Mouse (Mus musculus): Measurements from ENCODE around the gene Capn8. TPM values are rescaled to one million over a fixed set of nuclear protein-coding genes. Genes with fewer than 3 reads are reported as not detected.

Gene Capn8
- polyA plus RNA-seq, 1 experiment from 2014 or later, result not detected

GRCm38 (mm10) chr1:182533583-182533982 lies 31.2 kb upstream of the Capn8 start:
- H3K4me2 ChIP-seq (ENCODE audit: low read length), result no peak overlapping the region
- peaks cover under 1% of the 10 kb centered on the region in 2 experiments; a peak in 2 of 4 replicates for H3K4me1 ChIP-seq (ENCODE audit: control insufficient read depth in 2 of 2, insufficient read depth in 2 of 2, low read length in 2 of 2)
- no peak for ATAC-seq (ENCODE audit: insufficient number of reproducible peaks, insufficient read depth, low FRiP score, low read depth)
- no peak overlapping the region for H3K9ac ChIP-seq (ENCODE audit: low read length)
- no peak overlapping the region for H3K4me3 ChIP-seq (ENCODE audit: control insufficient read depth in 1 of 2, insufficient read depth in 1 of 2, low read depth in 1 of 2, low read length in 2 of 2)
- H3K27ac ChIP-seq (replicated peaks in 1 of 2; ENCODE audit: control insufficient read depth in 1 of 2, insufficient read depth in 1 of 2, low read depth in 2 of 2, low read length in 2 of 2), result no peak overlapping the region
- H3K36me3 ChIP-seq (ENCODE audit: control insufficient read depth, insufficient read depth, low read length), result no peaks in the 10 kb centered on the region
- no peaks in the 10 kb centered on the region for H3K27me3 ChIP-seq (ENCODE audit: control insufficient read depth, insufficient read depth, low read length)
- no peaks in the 10 kb centered on the region for H3K9me3 ChIP-seq (ENCODE audit: control insufficient read depth, low read length)
- WGBS, result 51% methylated on average over 3 of the region's 3 CpGs

GRCm38 (mm10) chr1:182535080-182535481 lies 29.7 kb upstream of the Capn8 start:
- H3K36me3 ChIP-seq (ENCODE audit: control insufficient read depth, insufficient read depth, low read length), result no peaks in the 10 kb centered on the region
- no peak overlapping the region for H3K27ac ChIP-seq (replicated peaks in 1 of 2; ENCODE audit: control insufficient read depth in 1 of 2, insufficient read depth in 1 of 2, low read depth in 2 of 2, low read length in 2 of 2)
- no peak overlapping the region for H3K9ac ChIP-seq (ENCODE audit: low read length)
- 77% methylated on average over 3 of the region's 3 CpGs for WGBS
- no peak overlapping the region for H3K4me3 ChIP-seq (ENCODE audit: control insufficient read depth in 1 of 2, insufficient read depth in 1 of 2, low read depth in 1 of 2, low read length in 2 of 2)
- H3K4me1 ChIP-seq (ENCODE audit: control insufficient read depth in 2 of 2, insufficient read depth in 2 of 2, low read length in 2 of 2), result peaks cover 3 to 4% of the 10 kb centered on the region in 2 experiments; a peak in 1 of 4 replicates
- no peaks in the 10 kb centered on the region for H3K27me3 ChIP-seq (ENCODE audit: control insufficient read depth, insufficient read depth, low read length)
- no peak overlapping the region for H3K4me2 ChIP-seq (ENCODE audit: low read length)
- no peaks in the 10 kb centered on the region for H3K9me3 ChIP-seq (ENCODE audit: control insufficient read depth, low read length)
- no peak for ATAC-seq (ENCODE audit: insufficient number of reproducible peaks, insufficient read depth, low FRiP score, low read depth)

- H3K4me1 ChIP-seq (ENCODE audit: control insufficient read depth in 2 of 2, insufficient read depth in 2 of 2, low read length in 2 of 2), result peaks cover 3 to 4% of the 10 kb centered on the region in 2 experiments; a peak in 2 of 4 replicates
- peak overlapping the region; percentile 60 for H3K4me2 ChIP-seq (ENCODE audit: low read length)
- peak overlapping the region in 1 of 2 experiments; percentile 56; a peak in 1 of 4 replicates for H3K27ac ChIP-seq (replicated peaks in 1 of 2; ENCODE audit: control insufficient read depth in 1 of 2, insufficient read depth in 1 of 2, low read depth in 2 of 2, low read length in 2 of 2)
- peak overlapping the region; percentile 68 for H3K9ac ChIP-seq (ENCODE audit: low read length)
- no peaks in the 10 kb centered on the region for H3K36me3 ChIP-seq (ENCODE audit: control insufficient read depth, insufficient read depth, low read length)
- 15% methylated on average over 9 of the region's 9 CpGs for WGBS
- no peaks in the 10 kb centered on the region for H3K9me3 ChIP-seq (ENCODE audit: control insufficient read depth, low read length)
- no peak; the same call in 1 of the 2 replicates for ATAC-seq (ENCODE audit: insufficient number of reproducible peaks, insufficient read depth, low FRiP score, low read depth)
- H3K4me3 ChIP-seq (ENCODE audit: control insufficient read depth in 1 of 2, insufficient read depth in 1 of 2, low read depth in 1 of 2, low read length in 2 of 2), result peak overlapping the region; percentile 28 to 50
- H3K27me3 ChIP-seq (ENCODE audit: control insufficient read depth, insufficient read depth, low read length), result no peaks in the 10 kb centered on the region
These were observed 25.5 kb upstream of the Capn8 start for GRCm38 (mm10) chr1:182539023-182539940.

- Histone ChIP-seq H3K4me3 (ENCODE audit: control insufficient read depth in 1 of 2, insufficient read depth in 1 of 2, low read depth in 1 of 2, low read length in 2 of 2) (no peak overlapping the region), H3K9ac (ENCODE audit: low read length) (no peak overlapping the region), H3K4me1 (ENCODE audit: control insufficient read depth in 2 of 2, insufficient read depth in 2 of 2, low read length in 2 of 2) (peaks cover 3 to 4% of the 10 kb centered on the region in 2 experiments; a peak in 2 of 4 replicates), H3K9me3 (ENCODE audit: control insufficient read depth, low read length) (no peaks in the 10 kb centered on the region), H3K4me2 (ENCODE audit: low read length) (no peak overlapping the region), H3K36me3 (ENCODE audit: control insufficient read depth, insufficient read depth, low read length) (no peaks in the 10 kb centered on the region), H3K27me3 (ENCODE audit: control insufficient read depth, insufficient read depth, low read length) (no peaks in the 10 kb centered on the region), H3K27ac (replicated peaks in 1 of 2; ENCODE audit: control insufficient read depth in 1 of 2, insufficient read depth in 1 of 2, low read depth in 2 of 2, low read length in 2 of 2) (no peak overlapping the region)
- no peak for ATAC-seq (ENCODE audit: insufficient number of reproducible peaks, insufficient read depth, low FRiP score, low read depth)
- WGBS, result 57% methylated on average over 5 of the region's 5 CpGs
These were observed 22.7 kb upstream of the Capn8 start for GRCm38 (mm10) chr1:182542110-182542509.

GRCm38 (mm10) chr1:182543136-182543535 lies 21.7 kb upstream of the Capn8 start:
- Histone ChIP-seq H3K4me3 (ENCODE audit: control insufficient read depth in 1 of 2, insufficient read depth in 1 of 2, low read depth in 1 of 2, low read length in 2 of 2) (no peak overlapping the region), H3K36me3 (ENCODE audit: control insufficient read depth, insufficient read depth, low read length) (no peaks in the 10 kb centered on the region), H3K27me3 (ENCODE audit: control insufficient read depth, insufficient read depth, low read length) (no peaks in the 10 kb centered on the region), H3K9me3 (ENCODE audit: control insufficient read depth, low read length) (no peaks in the 10 kb centered on the region), H3K9ac (ENCODE audit: low read length) (no peak overlapping the region), H3K4me2 (ENCODE audit: low read length) (no peak overlapping the region), H3K4me1 (ENCODE audit: control insufficient read depth in 2 of 2, insufficient read depth in 2 of 2, low read length in 2 of 2) (peaks cover 3 to 4% of the 10 kb centered on the region in 2 experiments; a peak in 2 of 4 replicates), H3K27ac (replicated peaks in 1 of 2; ENCODE audit: control insufficient read depth in 1 of 2, insufficient read depth in 1 of 2, low read depth in 2 of 2, low read length in 2 of 2) (no peak overlapping the region)
- 81% methylated on average over 8 of the region's 8 CpGs for WGBS
- no peak for ATAC-seq (ENCODE audit: insufficient number of reproducible peaks, insufficient read depth, low FRiP score, low read depth)

- no peak overlapping the region for H3K9ac ChIP-seq (ENCODE audit: low read length)
- no peaks in the 10 kb centered on the region for H3K36me3 ChIP-seq (ENCODE audit: control insufficient read depth, insufficient read depth, low read length)
- no peaks in the 10 kb centered on the region for H3K9me3 ChIP-seq (ENCODE audit: control insufficient read depth, low read length)
- peaks cover 2 to 3% of the 10 kb centered on the region in 2 experiments; a peak in 2 of 4 replicates for H3K4me1 ChIP-seq (ENCODE audit: control insufficient read depth in 2 of 2, insufficient read depth in 2 of 2, low read length in 2 of 2)
- 72% methylated on average over 1 of the region's 1 CpGs for WGBS
- H3K4me2 ChIP-seq (ENCODE audit: low read length), result no peak overlapping the region
- H3K27me3 ChIP-seq (ENCODE audit: control insufficient read depth, insufficient read depth, low read length), result no peaks in the 10 kb centered on the region
- ATAC-seq (ENCODE audit: insufficient number of reproducible peaks, insufficient read depth, low FRiP score, low read depth), result no peak
- H3K4me3 ChIP-seq (ENCODE audit: control insufficient read depth in 1 of 2, insufficient read depth in 1 of 2, low read depth in 1 of 2, low read length in 2 of 2), result no peak overlapping the region
- H3K27ac ChIP-seq (replicated peaks in 1 of 2; ENCODE audit: control insufficient read depth in 1 of 2, insufficient read depth in 1 of 2, low read depth in 2 of 2, low read length in 2 of 2), result no peak overlapping the region
These were observed 20.9 kb upstream of the Capn8 start for GRCm38 (mm10) chr1:182543906-182544305.

GRCm38 (mm10) chr1:182550761-182551160 lies 14.0 kb upstream of the Capn8 start:
- 71% methylated on average over 8 of the region's 8 CpGs for WGBS
- Histone ChIP-seq H3K9me3 (ENCODE audit: control insufficient read depth, low read length) (no peaks in the 10 kb centered on the region), H3K36me3 (ENCODE audit: control insufficient read depth, insufficient read depth, low read length) (no peaks in the 10 kb centered on the region), H3K4me3 (ENCODE audit: control insufficient read depth in 1 of 2, insufficient read depth in 1 of 2, low read depth in 1 of 2, low read length in 2 of 2) (no peak overlapping the region), H3K27ac (replicated peaks in 1 of 2; ENCODE audit: control insufficient read depth in 1 of 2, insufficient read depth in 1 of 2, low read depth in 2 of 2, low read length in 2 of 2) (no peak overlapping the region), H3K4me1 (ENCODE audit: control insufficient read depth in 2 of 2, insufficient read depth in 2 of 2, low read length in 2 of 2) (no peaks in the 10 kb centered on the region), H3K27me3 (ENCODE audit: control insufficient read depth, insufficient read depth, low read length) (no peaks in the 10 kb centered on the region), H3K4me2 (ENCODE audit: low read length) (no peak overlapping the region), H3K9ac (ENCODE audit: low read length) (no peak overlapping the region)
- no peak for ATAC-seq (ENCODE audit: insufficient number of reproducible peaks, insufficient read depth, low FRiP score, low read depth)
